In genomic region chr6:31618852-31619251, GRCm38 (mm10) we compare ENCODE assay signal across 14 mouse cellular contexts. TPM values are rescaled to one million over a fixed set of nuclear protein-coding genes. Genes with fewer than 3 reads are reported as not detected.
"Had no signal": no experiment of that assay in that cellular context is flagged by ENCODE, and none has a peak within 500 bp of the region (broad histone marks: within the 10 kb centered on the region; RNA-seq: fewer than 3 reads in every experiment).

No protein-coding gene starts in this region.

- H3K27ac ChIP-seq: limb, embryonic 15.5 days; liver, embryonic 15.5 days; lung, embryonic 15.5 days; macrophage; midbrain, embryonic 12.5 days had no signal

- H3K27me3 ChIP-seq: limb, embryonic 15.5 days; liver, embryonic 15.5 days; lung, embryonic 15.5 days; megakaryocyte, embryonic 14.5 days had no signal

- DNase-seq: kidney, adult 18-20 months; kidney, postnatal 25 days; layer of hippocampus, adult 9-11 months; layer of hippocampus, postnatal 36 days; lung, postnatal 14 days; right cerebral cortex, adult 18-20 months; thymus, adult 18-20 months; thymus, postnatal 14 days had no signal

- H3K4me3 ChIP-seq: limb, embryonic 15.5 days; liver, embryonic 15.5 days; lung, embryonic 15.5 days; megakaryocyte, embryonic 14.5 days; midbrain, embryonic 12.5 days had no signal

- H3K9ac ChIP-seq: limb, embryonic 15.5 days; liver, embryonic 15.5 days; lung, embryonic 15.5 days; midbrain, embryonic 12.5 days had no signal

- H3K36me3 ChIP-seq: limb, embryonic 15.5 days; liver, embryonic 15.5 days; lung, embryonic 15.5 days; midbrain, embryonic 12.5 days had no signal

- H3K4me1 ChIP-seq: limb, embryonic 15.5 days; midbrain, embryonic 12.5 days had no signal

- H3K4me2 ChIP-seq: limb, embryonic 15.5 days; liver, embryonic 15.5 days; lung, embryonic 15.5 days; midbrain, embryonic 12.5 days had no signal

- H3K9me3 ChIP-seq: limb, embryonic 15.5 days; liver, embryonic 15.5 days; lung, embryonic 15.5 days; midbrain, embryonic 12.5 days had no signal

RNA-seq across cellular contexts. Expression of gene Podxl, which starts 55.1 kb away (rescaled TPM):
- polyA plus RNA-seq: macrophage had no signal
